Mouse (Mus musculus) olfactory bulb, adult 2 months (tissue): ENCODE data around the gene Tmed1. TPM values are rescaled to one million over a fixed set of nuclear protein-coding genes. Genes with fewer than 3 reads are reported as not detected.
"Not testable (repeated sequence)": the region's sequence is repeated elsewhere in the genome, so short reads cannot be mapped to it uniquely, and the experiment has no call there.

Experiments
- H3K27ac ChIP-seq: fragments of 200-500 bp; 2 replicates; pipeline ENCODE4 v1.5.1; 2012; ENCODE audit warnings: low read depth, low read length; ENCODE audit not compliant: insufficient read depth
- H3K4me1 ChIP-seq: fragments of 200-500 bp; 2 replicates; pipeline ENCODE4 v1.6.1; 2012; ENCODE audit warnings: low read length; ENCODE audit not compliant: control insufficient read depth, insufficient read depth
- H3K4me3 ChIP-seq: fragments of 200-500 bp; 2 replicates; pipeline ENCODE4 v1.5.1; 2012; ENCODE audit warnings: mild to moderate bottlenecking, low read depth, low read length, moderate library complexity; ENCODE audit not compliant: insufficient read depth
- CTCF ChIP-seq: fragments of 200-500 bp; IDR thresholded peaks from 2 replicates; pipeline ENCODE4 v1.5.1; 2012; ENCODE audit warnings: low read depth, mild to moderate bottlenecking, low read length, moderate library complexity; ENCODE audit not compliant: insufficient read depth
- POLR2A ChIP-seq: fragments of 200-500 bp; IDR thresholded peaks from 2 replicates; pipeline ENCODE4 v1.6.1; 2012; ENCODE audit warnings: mild to moderate bottlenecking, low read depth, low read length, moderate library complexity; ENCODE audit not compliant: insufficient read depth
- WGBS: fragments of 180-500 bp; shearing (Covaris S2); methylation state at CpG from one replicate; pipeline ENCODE4 v1.1.7; 2018; 5-methylcytosine and 5-hydroxymethylcytosine counted together
- polyA plus RNA-seq: library from polyadenylated mRNA; stranded (reverse); fragments of >200 nt; gene quantifications from 2 replicates; pipeline ENCODE4 v1.2.4, GENCODE M21; 2012; ENCODE audit warnings: low replicate concordance; ENCODE audit not compliant: missing spikeins, insufficient read depth, insufficient read length

The Tmed1 gene
- polyA plus RNA-seq, 1 experiment: not detected

DNA sequence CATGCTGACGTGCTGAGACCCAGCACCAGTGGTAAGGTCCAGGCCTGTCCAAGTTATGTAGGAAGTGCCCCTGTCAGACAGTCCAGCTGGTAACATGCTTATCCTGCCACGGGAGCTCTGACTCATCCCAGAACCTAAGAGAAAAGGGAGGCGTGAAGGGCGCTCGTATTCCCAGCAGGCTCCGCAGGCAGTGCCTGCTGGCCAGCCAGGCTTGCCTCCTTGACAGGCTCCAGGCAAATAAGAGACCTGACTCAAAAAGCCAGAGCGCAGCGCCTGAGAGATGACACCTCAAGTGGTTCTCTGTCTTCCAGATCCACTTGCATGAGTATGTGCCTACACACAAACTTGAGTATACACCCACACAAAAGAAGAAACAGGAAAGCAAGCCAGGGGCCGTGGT, 15.3 kb downstream of the Tmed1 start:
- Histone ChIP-seq H3K27ac (peak overlapping the region; percentile 46; the same call in 1 of the 2 replicates), H3K4me3 (no peak overlapping the region), H3K4me1 (peaks cover 39% of the 10 kb centered on the region)
- no peak for TF ChIP-seq CTCF
- no peak for TF ChIP-seq POLR2A
- WGBS: 36% methylated on average over 9 of the region's 9 CpGs

DNA sequence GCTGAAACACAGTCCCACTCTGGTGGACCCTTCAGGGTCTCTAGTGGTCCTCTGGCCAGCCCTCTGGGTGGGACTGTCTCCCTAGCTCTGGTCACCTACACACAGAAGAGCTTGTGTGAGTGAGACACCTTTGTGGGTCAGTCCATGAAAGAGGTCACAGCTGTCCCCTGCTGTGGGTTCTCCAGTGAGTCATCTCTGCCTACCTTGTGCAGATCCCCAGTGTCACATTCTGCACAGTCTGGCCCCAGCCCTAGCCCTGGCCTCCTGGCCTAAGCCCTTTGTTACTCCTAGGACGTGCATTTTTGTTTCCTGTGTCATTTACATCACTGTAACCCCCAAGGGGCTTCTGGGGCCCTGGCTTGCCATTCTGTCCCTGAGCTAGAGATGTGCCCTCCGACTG, 16.1 kb downstream of the Tmed1 start:
- peaks cover 39% of the 10 kb centered on the region for H3K4me1 ChIP-seq
- TF ChIP-seq CTCF (no peak), POLR2A (no peak)
- H3K27ac ChIP-seq: peak overlapping the region; percentile 46; the same call in 1 of the 2 replicates
- 71% methylated on average over 2 of the region's 2 CpGs for WGBS
- no peak overlapping the region for H3K4me3 ChIP-seq

- no peak overlapping the region for H3K4me3 ChIP-seq
- WGBS: 92% methylated on average over 9 of the region's 9 CpGs
- H3K27ac ChIP-seq: no peak overlapping the region
- TF ChIP-seq CTCF (no peak), POLR2A (no peak)
- H3K4me1 ChIP-seq: peaks cover 20% of the 10 kb centered on the region
Observed at GRCm38 (mm10) chr9:21490696-21491095, 19.4 kb downstream of the Tmed1 start.

DNA sequence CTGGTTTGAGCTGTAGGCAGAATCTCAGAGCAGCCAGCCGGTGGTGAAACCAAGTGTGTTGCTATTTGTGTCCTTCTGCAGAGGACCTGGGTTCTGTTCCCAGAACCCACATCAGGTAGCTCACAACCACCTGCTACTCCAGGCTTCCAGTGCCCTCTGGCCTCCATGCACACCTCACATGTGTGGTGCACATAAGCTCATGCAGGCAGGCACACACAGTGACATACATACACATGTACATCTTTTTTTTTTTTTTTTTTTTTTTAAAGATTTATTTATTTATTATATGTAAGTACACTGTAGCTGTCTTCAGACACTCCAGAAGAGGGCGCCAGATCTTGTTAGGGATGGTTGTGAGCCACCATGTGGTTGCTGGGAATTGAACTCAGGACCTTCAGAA, 21.8 kb downstream of the Tmed1 start:
- not testable (repeated sequence) for H3K27ac ChIP-seq, H3K4me3 ChIP-seq, H3K4me1 ChIP-seq
- WGBS: 82% methylated on average over 1 of the region's 2 CpGs

- Histone ChIP-seq H3K4me1 (no peaks in the 10 kb centered on the region), H3K4me3 (no peak overlapping the region), H3K27ac (no peak overlapping the region)
- 56% methylated on average over 4 of the region's 4 CpGs for WGBS
- TF ChIP-seq CTCF (no peak), POLR2A (no peak)
Observed at GRCm38 (mm10) chr9:21484065-21484464, 26.0 kb downstream of the Tmed1 start.

- Histone ChIP-seq H3K4me3 (no peak overlapping the region), H3K27ac (no peak overlapping the region), H3K4me1 (no peaks in the 10 kb centered on the region)
- no peak for TF ChIP-seq POLR2A
- TF ChIP-seq CTCF: no peak
- WGBS: 97% methylated on average over 6 of the region's 6 CpGs
Observed at GRCm38 (mm10) chr9:21477707-21478106, 32.3 kb downstream of the Tmed1 start.

DNA sequence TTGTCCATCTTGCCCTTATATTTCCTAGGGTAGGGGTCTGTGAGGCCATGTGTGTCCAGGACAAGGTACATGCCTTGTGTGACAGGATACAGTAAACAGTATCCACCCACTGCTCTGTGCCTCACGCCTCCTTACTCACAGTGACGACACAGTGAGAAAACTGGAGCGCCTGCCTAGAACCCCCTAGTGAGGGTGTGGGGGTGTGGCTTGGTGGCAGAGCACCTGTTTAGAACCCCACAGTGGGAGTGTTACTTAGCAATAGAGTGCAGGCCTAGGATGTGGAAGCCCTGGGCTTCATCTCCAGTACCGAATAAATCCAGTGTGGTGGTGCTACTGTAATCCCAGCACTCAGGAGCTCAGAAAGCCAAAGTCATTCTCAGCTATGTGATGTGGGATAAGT, 37.1 kb downstream of the Tmed1 start:
- 38% methylated on average over 4 of the region's 4 CpGs for WGBS
- Histone ChIP-seq H3K27ac (no peak overlapping the region), H3K4me3 (no peak overlapping the region), H3K4me1 (peaks cover 6% of the 10 kb centered on the region; the same call in 1 of the 2 replicates)
- no peak for TF ChIP-seq POLR2A
- no peak for TF ChIP-seq CTCF

- Histone ChIP-seq H3K27ac (no peak overlapping the region), H3K4me3 (no peak overlapping the region), H3K4me1 (peaks cover 8% of the 10 kb centered on the region; the same call in 1 of the 2 replicates)
- WGBS: 86% methylated on average over 20 of the region's 20 CpGs
- TF ChIP-seq POLR2A (no peak), CTCF (no peak)
Observed at GRCm38 (mm10) chr9:21469032-21470024, 40.7 kb downstream of the Tmed1 start.

DNA sequence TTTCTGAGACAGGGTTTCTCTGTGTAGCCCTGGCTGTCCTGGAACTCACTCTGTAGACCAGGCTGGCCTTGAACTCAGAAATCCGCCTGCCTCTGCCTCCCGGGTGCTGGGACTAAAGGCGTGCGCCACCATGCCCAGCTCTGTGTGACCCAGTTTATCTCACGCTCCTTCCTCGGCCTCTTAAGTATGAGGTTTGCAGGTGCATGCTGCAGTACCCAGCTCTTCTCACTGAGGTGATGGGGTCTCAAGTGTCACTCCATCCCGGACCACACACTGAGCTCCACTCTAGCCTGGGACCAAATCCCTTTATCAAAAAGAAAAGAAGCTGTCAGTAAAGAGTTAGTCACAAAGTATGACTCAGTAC, 45.5 kb downstream of the Tmed1 start:
- H3K4me3 ChIP-seq, H3K27ac ChIP-seq: not testable (repeated sequence)
- 86% methylated on average over 7 of the region's 7 CpGs for WGBS
- H3K4me1 ChIP-seq: peaks cover 28% of the 10 kb centered on the region
